Mouse (Mus musculus) lung, adult 2 months (tissue): ENCODE data around the gene Camta1.

Experiments used
- CTCF ChIP-seq: fragments of 200-500 bp; IDR thresholded peaks from 2 replicates; pipeline ENCODE4 v1.5.1; 2011; ENCODE audit warnings: mild to moderate bottlenecking, low read length, control low read depth; ENCODE audit not compliant: insufficient read depth
- POLR2A ChIP-seq: fragments of 200-500 bp; IDR thresholded peaks from 2 replicates; pipeline ENCODE4 v1.6.1; 2011; ENCODE audit warnings: low read depth, mild to moderate bottlenecking, control low read depth, low read length, borderline replicate concordance; ENCODE audit errors: extremely low read depth

GRCm38 (mm10) chr4:151729116-151729515 is 132.6 kb downstream of the Camta1 start:
- no peak for TF ChIP-seq CTCF
- TF ChIP-seq POLR2A = no peak
